9 mouse cellular contexts compared by ENCODE assay signal in genomic region chr2:55090332-55090731, GRCm38 (mm10).
DNase-seq lines count a peak whose midpoint lies in the region; ATAC-seq lines count a peak whose summit lies in the region.
"Had no signal": no experiment of that assay in that cellular context is flagged by ENCODE, and none has a peak within 500 bp of the region (broad histone marks: within the 10 kb centered on the region; RNA-seq: fewer than 3 reads in every experiment).

No protein-coding gene starts in this region.

- H3K4me1 ChIP-seq in forebrain, embryonic 11.5 days (replicated peaks; ENCODE audit: control insufficient read depth, insufficient read depth, low read length) = no peaks in the 10 kb centered on the region
- H3K4me1 ChIP-seq in forebrain, embryonic 10.5 days = peaks cover 9% of the 10 kb centered on the region; the same call in 1 of the 2 replicates
- peaks cover 11% of the 10 kb centered on the region; the same call in 1 of the 2 replicates for H3K4me1 ChIP-seq in hindbrain, embryonic 10.5 days (replicated peaks)
- H3K4me1 ChIP-seq in midbrain, embryonic 12.5 days = peaks cover 5% of the 10 kb centered on the region

- H3K9me3 ChIP-seq in forebrain, embryonic 11.5 days (ENCODE audit: control insufficient read depth, low read length) = no peaks in the 10 kb centered on the region
- no peaks in the 10 kb centered on the region for H3K9me3 ChIP-seq in forebrain, embryonic 10.5 days
- no peaks in the 10 kb centered on the region for H3K9me3 ChIP-seq in hindbrain, embryonic 10.5 days
- H3K9me3 ChIP-seq in midbrain, embryonic 12.5 days = no peaks in the 10 kb centered on the region

- 19% methylated on average over 3 of the region's 3 CpGs for WGBS in forebrain, embryonic 11.5 days
- WGBS in forebrain, embryonic 10.5 days = 21% methylated on average over 3 of the region's 3 CpGs
- 22% methylated on average over 3 of the region's 3 CpGs for WGBS in hindbrain, embryonic 10.5 days
- 24% methylated on average over 3 of the region's 3 CpGs for WGBS in midbrain, embryonic 12.5 days

- no peaks in the 10 kb centered on the region for H3K36me3 ChIP-seq in forebrain, embryonic 11.5 days (ENCODE audit: control insufficient read depth, insufficient read depth, low read length)
- no peaks in the 10 kb centered on the region for H3K36me3 ChIP-seq in forebrain, embryonic 10.5 days (replicated peaks)
- no peaks in the 10 kb centered on the region for H3K36me3 ChIP-seq in hindbrain, embryonic 10.5 days
- H3K36me3 ChIP-seq in midbrain, embryonic 12.5 days = no peaks in the 10 kb centered on the region

- no peak overlapping the region for H3K9ac ChIP-seq in forebrain, embryonic 11.5 days (ENCODE audit: low read length)
- H3K9ac ChIP-seq in midbrain, embryonic 12.5 days (replicated peaks) = no peak overlapping the region

- no peak overlapping the region for H3K4me2 ChIP-seq in forebrain, embryonic 11.5 days (ENCODE audit: low read depth, low read length, severe bottlenecking)
- no peak overlapping the region for H3K4me2 ChIP-seq in midbrain, embryonic 12.5 days (replicated peaks)

- ATAC-seq in forebrain, embryonic 11.5 days (replicated peaks; ENCODE audit: low FRiP score) = peak; percentile 51
- peak; percentile 59; the same call in 1 of the 2 replicates for ATAC-seq in midbrain, embryonic 12.5 days (ENCODE audit: low FRiP score, low read depth)

- DNase-seq in forebrain, embryonic 11.5 days (ENCODE audit: low spot score) = peak; percentile 55
- no peak for DNase-seq in forebrain, embryonic 10.5 days (ENCODE audit: extremely low spot score, low spot score)
- DNase-seq in testis, postnatal 10 days (ENCODE audit: low spot score) = peak; percentile 61
- no peak for DNase-seq in testis, postnatal 14 days (ENCODE audit: low spot score)
- DNase-seq in hindbrain, embryonic 10.5 days (ENCODE audit: low spot score) = peak; percentile 12
- DNase-seq in c-Kit-positive CD71-positive TER-119-positive erythroid progenitor cells, embryonic 14.5 days (ENCODE audit: low spot score) = no peak
- DNase-seq in urinary bladder, adult 2 months (ENCODE audit: low spot score) = no peak

- no peak overlapping the region for H3K4me3 ChIP-seq in forebrain, embryonic 11.5 days (ENCODE audit: low read depth, low read length)
- no peak overlapping the region for H3K4me3 ChIP-seq in forebrain, embryonic 10.5 days
- no peak overlapping the region for H3K4me3 ChIP-seq in hindbrain, embryonic 10.5 days
- no peak overlapping the region for H3K4me3 ChIP-seq in midbrain, embryonic 12.5 days

- H3K27ac ChIP-seq in forebrain, embryonic 11.5 days (ENCODE audit: low read depth, low read length) = no peak overlapping the region
- no peak overlapping the region for H3K27ac ChIP-seq in forebrain, embryonic 10.5 days
- H3K27ac ChIP-seq in hindbrain, embryonic 10.5 days = no peak overlapping the region
- H3K27ac ChIP-seq in midbrain, embryonic 12.5 days (replicated peaks) = no peak overlapping the region
- H3K27ac ChIP-seq: macrophage had no signal

- no peaks in the 10 kb centered on the region for H3K27me3 ChIP-seq in forebrain, embryonic 11.5 days (ENCODE audit: control insufficient read depth, insufficient read depth, low read length)
- H3K27me3 ChIP-seq in forebrain, embryonic 10.5 days (ENCODE audit: poor library complexity, severe bottlenecking) = no peaks in the 10 kb centered on the region
- H3K27me3 ChIP-seq in hindbrain, embryonic 10.5 days (ENCODE audit: insufficient read depth, poor library complexity, severe bottlenecking) = no peaks in the 10 kb centered on the region
- no peaks in the 10 kb centered on the region for H3K27me3 ChIP-seq in midbrain, embryonic 12.5 days

Comparison
In these comparisons a context has a peak if more than half of its experiments do, and no peak if none do; other contexts are left out.
1. DNase-seq: peak in forebrain, embryonic 11.5 days (single experiment), testis, postnatal 10 days (single experiment) and hindbrain, embryonic 10.5 days (single experiment); none in forebrain, embryonic 10.5 days (single experiment), testis, postnatal 14 days (single experiment), c-Kit-positive CD71-positive TER-119-positive erythroid progenitor cells, embryonic 14.5 days (single experiment) and urinary bladder, adult 2 months (single experiment).